Mouse (Mus musculus): ENCODE data around the gene Slc35a5.

Gene Slc35a5

DNA sequence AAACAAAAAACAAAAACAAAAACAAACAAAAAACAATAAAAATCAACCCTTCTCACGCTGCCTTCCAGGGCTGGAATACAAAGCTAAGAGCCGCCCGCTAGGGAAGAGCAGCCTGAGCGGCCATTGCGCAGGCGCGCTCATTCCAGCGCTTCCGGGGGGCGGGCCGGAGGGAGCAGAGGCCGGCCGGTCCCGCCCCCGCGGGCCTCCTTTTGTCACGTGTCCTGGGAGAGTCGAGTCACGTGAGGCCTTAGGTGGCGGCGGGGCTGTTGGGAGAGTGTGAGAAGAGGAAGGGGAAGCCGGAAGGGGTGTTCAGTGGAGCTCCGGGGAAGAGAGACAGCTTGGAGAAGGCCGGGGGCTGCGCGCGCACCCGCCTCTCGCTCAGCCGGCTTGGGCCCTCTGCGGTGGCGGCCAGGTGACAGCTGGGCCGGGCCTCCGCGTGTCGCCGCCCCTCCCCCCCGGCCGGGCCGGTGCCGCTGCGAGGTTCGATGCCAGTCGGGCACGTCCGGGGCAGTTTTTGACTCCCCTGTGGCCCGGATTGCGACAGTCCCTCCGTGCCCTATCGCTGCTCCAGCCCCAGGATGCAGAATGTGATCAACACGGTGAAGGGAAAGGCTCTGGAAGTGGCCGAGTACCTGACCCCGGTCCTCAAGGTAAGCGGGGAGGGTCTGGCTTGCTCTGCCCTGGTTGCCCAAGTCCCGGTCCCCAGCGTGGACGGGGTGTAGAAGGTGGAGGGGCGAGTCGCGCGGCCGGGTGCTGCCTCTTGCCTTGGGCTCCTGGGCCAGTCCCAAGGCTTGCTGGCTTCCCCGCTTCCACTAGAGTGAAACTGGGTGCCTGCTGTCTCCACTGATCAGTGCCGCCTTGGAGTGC lies at the start of gene Slc35a5, which contains the start of gene Atg3:
Gene Slc35a5, minus strand, starts transcription at position 185 of the 867 bp plus-strand sequence.
Gene Atg3, plus strand, starts transcription at position 264 of the 867 bp plus-strand sequence.
- in situ Hi-C loops (cut with MboI; ENCODE audit: low pct_unique_long_range_greater_than_20kb in 1 of 2, low sequenced_read_pairs in 2 of 2, unreplicated experiment in 1 of 2), result no loop called here

DNA sequence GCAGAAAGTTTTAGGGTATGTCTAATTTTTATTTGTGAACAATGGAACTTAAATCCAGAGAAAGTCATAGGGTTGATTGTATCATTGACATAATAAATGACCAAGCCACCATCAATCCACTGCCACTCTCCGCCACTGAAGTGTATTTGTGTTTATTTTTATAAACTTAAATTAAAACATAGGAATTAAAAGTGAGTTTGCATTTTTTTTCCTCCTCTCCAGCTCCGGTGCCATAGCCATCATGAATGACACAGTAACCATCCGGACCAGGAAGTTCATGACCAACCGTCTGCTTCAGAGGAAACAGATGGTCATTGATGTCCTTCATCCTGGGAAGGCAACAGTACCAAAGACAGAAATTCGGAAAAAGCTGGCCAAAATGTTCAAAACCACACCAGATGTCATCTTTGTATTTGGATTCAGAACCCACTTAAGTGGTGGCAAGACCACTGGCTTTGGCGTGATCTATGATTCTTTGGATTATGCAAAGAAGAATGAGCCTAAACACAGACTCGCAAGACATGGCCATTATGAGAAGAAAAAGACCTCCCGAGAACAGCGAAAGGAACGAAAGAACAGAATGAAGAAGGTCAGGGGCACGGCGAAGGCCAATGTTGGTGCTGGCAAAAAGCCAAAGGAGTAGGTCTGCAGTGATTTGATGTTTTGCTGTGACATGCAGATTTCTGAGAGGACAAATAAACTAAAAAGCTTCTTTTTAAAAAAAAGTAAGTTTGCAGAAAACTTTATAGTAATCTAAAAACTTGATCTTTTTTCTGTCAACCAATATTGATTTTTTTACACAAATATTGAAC lies 46.6 kb upstream of the Slc35a5 start:
- in situ Hi-C loops (cut with MboI; ENCODE audit: low pct_unique_long_range_greater_than_20kb in 1 of 2, low sequenced_read_pairs in 2 of 2, unreplicated experiment in 1 of 2), result no loop called here

DNA sequence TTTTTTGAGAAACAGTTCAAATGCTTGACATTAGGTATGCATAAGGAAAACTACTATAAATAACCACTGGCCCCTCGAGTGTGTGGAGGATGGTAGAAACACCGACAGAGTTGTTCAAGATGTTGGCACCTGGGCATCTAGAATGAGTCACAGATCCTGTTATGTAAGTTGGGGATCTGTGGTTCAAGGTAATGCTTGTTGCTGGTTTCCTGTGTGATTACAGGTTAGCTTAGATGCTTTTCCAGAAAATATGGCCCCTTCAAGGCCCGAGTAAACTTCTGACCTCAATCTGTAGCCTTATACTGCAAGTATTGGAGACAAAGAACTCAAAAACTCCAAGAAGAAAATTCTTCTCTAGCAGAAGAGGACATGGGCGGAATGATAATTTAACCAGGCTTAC lies 45.9 kb upstream of the Slc35a5 start:
- in situ Hi-C loops (cut with MboI; ENCODE audit: low pct_unique_long_range_greater_than_20kb in 1 of 2, low sequenced_read_pairs in 2 of 2, unreplicated experiment in 1 of 2), result no loop called here

DNA sequence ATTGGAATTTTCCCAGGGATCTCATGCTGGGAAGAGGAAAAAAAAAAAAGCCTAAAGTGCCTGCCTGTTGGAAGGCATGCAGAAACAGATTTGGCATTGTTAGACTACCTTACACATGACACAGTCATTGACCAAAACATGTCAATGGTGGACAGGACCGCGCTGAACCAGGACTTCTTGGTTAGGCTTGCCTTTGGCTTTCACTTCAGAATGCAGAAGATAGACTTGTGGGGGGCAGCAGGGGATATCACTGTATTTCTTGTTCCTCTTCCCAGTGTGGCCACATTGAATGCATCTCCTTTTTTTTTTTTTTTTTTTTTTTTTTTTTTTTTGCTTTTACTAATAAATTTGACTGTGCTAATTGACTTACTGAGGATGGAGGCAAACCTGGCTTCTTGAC lies 42.9 kb upstream of the Slc35a5 start:
- in situ Hi-C loops (cut with MboI; ENCODE audit: low pct_unique_long_range_greater_than_20kb in 1 of 2, low sequenced_read_pairs in 2 of 2, unreplicated experiment in 1 of 2), result no loop called here

DNA sequence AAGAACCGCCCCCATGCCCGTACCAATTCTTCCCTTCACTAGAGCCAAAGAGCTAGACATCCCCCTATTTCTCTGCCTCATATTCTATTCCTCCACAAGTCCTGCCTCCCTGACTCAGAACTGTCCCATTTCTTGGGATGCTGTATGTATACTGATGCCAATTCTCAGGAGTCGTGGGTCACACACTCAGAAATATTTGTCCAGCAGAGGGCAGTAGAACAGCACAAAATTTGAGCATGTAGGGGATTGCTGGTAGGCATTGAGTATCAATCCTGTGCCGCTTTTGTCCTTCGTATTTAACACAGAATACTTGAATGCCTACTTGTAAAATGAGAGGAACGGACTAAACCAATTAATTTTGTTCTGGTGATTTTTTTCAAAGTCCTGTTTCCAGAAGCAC lies 38.3 kb upstream of the Slc35a5 start:
- in situ Hi-C loops (cut with MboI; ENCODE audit: low pct_unique_long_range_greater_than_20kb in 1 of 2, low sequenced_read_pairs in 2 of 2, unreplicated experiment in 1 of 2), result loop anchor here in 1 of 2 experiments (25.0 kb wide), 1 partner anchor 215 kb away; the partner anchor contains the start of gene Cd200

DNA sequence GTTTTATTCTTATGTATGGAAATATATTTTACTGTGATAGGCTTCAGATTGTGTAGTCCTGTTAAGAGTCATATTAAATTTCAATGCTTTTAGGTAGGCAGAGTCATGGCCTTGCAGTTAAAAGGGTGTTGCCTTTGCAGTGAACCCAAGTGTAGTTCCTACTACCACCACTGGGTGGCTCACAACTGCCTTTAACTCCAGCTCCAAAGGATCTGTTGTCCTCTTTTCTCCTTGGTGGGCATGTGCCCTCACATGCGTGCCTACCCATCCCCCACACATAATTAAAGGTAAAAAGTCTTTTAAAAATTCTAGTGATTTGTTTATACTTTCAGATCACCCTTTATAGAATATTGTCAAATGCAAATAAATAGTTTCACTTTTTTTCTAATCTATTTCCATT lies 34.1 kb upstream of the Slc35a5 start:
- in situ Hi-C loops (cut with MboI; ENCODE audit: low pct_unique_long_range_greater_than_20kb in 1 of 2, low sequenced_read_pairs in 2 of 2, unreplicated experiment in 1 of 2), result loop anchor here in 1 of 2 experiments (25.0 kb wide), 1 partner anchor 220 kb away; the partner anchor contains the start of gene Cd200

DNA sequence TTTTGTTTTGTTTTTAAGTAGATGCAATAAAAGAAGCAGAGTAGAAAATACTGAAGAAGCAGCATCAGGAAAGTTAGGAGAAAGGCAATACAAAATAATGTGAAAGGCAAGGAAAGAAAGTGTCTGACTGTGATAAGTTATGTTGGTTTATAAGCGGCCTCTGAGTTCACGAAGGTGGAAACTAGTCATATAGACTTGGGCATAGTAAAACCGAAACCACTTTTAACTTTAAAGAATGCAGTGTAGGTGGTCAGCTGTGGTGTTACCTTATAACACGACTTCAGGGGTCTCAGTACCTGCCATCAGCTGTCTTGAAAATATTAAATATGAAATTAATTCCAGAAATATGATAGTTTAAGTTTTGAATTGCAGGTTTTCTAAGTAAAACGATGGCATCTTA lies 23.3 kb upstream of the Slc35a5 start:
- in situ Hi-C loops (cut with MboI; ENCODE audit: low pct_unique_long_range_greater_than_20kb in 1 of 2, low sequenced_read_pairs in 2 of 2, unreplicated experiment in 1 of 2), result loop anchor here in 1 of 2 experiments (25.0 kb wide), 1 partner anchor 230 kb away; the partner anchor contains the start of gene Cd200

DNA sequence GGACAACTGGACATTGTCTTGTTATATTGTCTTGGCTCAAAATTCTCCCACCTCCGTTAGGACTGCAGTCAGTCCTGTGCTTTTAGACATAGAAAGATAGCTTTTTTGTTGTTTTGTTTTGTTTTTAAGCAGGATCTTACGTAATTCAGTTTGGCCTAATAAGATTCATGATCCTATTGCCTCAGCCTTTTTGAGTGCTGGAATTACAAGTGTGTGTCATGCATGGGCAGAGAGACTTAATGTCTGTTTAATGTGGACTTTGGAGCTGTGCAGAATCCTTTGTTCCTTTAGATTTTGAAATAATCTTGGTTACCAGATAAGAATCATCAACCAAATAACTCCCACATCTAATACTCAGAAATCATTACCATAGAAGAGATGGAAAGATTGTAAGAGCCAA lies 20.0 kb upstream of the Slc35a5 start:
- in situ Hi-C loops (cut with MboI; ENCODE audit: low pct_unique_long_range_greater_than_20kb in 1 of 2, low sequenced_read_pairs in 2 of 2, unreplicated experiment in 1 of 2), result loop anchor here in 1 of 2 experiments (25.0 kb wide), 1 partner anchor 234 kb away; the partner anchor contains the start of gene Cd200

DNA sequence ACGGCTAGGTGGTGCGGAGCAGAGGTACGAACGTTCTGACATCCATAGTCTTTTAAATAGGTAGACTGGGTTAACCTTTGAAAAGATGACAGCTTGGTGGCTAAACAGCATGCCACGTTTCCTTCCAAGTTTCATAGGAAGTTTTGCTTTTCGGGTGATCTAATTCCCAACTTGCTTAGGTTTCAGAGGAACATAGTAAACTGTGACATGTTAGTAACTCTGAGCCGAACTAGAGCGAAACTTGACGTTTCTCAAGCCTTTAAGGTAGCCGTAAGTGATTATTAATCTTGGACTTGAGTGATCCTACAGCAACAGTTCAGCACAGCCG lies 847 bp upstream of the Slc35a5 start:
- in situ Hi-C loops (cut with MboI; ENCODE audit: low pct_unique_long_range_greater_than_20kb in 1 of 2, low sequenced_read_pairs in 2 of 2, unreplicated experiment in 1 of 2), result no loop called here

DNA sequence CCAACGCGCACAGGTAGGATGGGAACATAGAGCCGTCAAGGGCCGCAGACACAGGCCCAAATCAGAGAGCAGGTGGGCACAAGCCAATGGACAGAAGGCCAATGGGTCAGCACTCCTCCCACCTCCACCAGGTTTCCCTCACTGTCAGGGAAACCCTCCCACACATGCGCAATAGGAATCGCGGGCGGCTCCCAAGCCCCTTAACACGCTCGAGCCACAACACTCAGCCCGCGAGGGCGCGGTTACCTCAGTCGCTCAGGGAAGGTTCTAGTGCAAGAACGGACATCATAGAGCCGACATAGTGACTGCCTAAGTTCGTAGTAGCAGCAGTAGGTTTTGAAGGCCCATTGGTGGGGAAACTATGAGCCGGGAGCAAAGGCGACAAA lies 377 bp downstream of the Slc35a5 start:
- in situ Hi-C loops (cut with MboI; ENCODE audit: low pct_unique_long_range_greater_than_20kb in 1 of 2, low sequenced_read_pairs in 2 of 2, unreplicated experiment in 1 of 2), result no loop called here

DNA sequence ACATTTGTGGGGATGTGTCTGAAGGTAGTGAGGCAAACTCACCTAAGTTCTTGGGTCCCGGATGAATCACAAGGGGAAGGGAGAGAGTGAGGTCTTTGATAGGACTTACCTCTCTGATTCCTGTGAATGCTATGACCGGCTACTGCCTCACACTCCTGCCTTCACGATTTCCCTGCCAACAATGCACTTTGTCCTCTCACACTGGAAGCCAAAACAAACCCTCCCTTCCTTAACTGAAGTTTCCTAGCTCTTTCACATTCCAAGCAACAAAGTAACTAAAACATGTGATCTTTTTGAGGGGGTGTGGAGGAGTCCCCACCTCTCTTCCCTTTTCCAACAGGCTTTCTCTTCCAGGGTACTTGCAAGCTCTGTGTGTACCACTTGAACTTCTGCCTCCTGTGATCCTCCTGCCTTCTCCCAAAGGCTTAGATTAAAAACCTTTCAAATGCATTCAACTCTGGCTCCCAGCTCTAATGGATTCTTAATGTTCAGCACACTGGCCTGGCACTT lies 3.7 kb downstream of the Slc35a5 start:
- in situ Hi-C loops (cut with MboI; ENCODE audit: low pct_unique_long_range_greater_than_20kb in 1 of 2, low sequenced_read_pairs in 2 of 2, unreplicated experiment in 1 of 2), result no loop called here

DNA sequence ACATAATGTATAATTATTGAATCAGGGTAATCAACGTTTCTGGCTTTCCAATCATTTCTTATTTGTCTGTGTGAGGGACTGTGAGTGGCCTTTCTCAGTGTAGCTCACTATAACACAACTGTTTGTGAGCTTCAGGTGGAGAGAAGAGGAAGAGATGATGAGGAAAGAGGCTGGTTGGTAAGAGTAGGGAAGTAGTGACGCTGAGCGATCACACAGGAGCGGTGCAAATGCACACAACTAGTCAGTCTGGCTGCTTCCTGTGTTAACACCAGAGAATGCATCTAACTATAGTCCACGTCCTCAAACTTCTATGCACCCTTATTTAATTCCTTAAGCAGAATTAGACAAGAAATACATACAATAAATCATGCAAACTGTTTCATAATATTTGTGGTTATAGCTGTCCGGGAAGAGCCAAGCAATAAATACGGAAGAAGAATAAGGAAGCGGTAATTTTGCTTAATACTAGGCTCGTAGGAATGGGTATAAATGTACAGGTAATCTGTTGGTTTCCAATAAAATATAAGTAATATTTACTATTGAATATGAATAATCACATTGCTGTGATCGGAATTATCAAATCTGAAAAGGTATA lies 9.9 kb downstream of the Slc35a5 start:
- in situ Hi-C loops (cut with MboI; ENCODE audit: low pct_unique_long_range_greater_than_20kb in 1 of 2, low sequenced_read_pairs in 2 of 2, unreplicated experiment in 1 of 2), result no loop called here

DNA sequence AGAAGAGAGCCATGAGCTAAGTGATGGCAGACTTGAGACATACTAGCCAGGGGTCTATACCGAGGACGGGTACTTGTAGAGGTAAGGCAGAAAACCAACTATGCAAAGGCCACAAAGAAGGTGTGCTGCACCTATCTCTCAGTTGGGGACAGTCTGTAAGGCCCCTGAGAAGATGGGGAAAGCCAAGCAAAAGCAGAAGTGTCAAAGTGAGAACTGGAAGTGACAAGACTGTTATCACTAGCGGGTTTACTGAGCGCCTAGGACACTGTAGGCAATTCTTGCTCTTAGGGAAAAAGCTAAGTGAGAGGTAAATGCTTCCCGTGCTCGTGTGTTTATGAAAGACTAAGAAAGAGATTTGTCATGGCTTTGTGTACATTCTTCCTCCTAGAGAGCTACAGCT lies 13.4 kb downstream of the Slc35a5 start:
- in situ Hi-C loops (cut with MboI; ENCODE audit: low pct_unique_long_range_greater_than_20kb in 1 of 2, low sequenced_read_pairs in 2 of 2, unreplicated experiment in 1 of 2), result no loop called here

DNA sequence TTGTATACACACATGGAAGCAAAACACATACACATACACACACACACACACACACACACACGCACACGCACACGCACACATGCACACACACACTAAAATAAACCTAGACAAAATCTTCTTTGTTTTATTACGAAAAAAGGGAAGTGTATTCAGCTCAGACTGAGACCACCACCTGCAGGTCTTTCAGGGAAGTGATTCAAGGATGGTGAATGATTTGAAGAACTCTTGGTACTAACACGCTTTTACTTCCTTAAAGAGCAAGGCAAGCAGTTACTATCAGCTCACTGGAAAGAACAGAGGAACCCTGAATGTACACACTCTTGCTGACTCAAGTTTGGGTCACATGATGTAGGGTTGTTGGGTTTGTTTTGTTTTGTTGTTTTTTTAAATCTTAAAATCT lies 15.9 kb downstream of the Slc35a5 start:
- in situ Hi-C loops (cut with MboI; ENCODE audit: low pct_unique_long_range_greater_than_20kb in 1 of 2, low sequenced_read_pairs in 2 of 2, unreplicated experiment in 1 of 2), result no loop called here

DNA sequence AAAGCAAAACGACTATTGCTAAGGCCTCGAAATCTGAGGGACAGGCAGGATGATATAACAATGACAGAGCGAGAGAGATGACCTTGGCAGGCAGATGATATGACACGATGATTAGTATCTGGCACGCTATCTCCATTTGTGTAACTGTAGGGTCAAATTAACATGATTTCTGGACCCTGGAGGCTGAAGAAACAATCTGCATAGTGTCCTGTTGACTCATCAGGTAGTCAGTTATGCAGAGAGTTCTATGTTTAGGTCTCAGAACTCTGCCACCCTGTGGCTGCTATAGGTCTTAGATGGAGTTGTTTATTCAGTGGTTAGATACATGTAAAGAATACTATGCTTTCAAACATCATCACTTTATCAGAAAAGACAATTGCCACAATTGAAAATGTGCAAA lies 16.8 kb downstream of the Slc35a5 start:
- in situ Hi-C loops (cut with MboI; ENCODE audit: low pct_unique_long_range_greater_than_20kb in 1 of 2, low sequenced_read_pairs in 2 of 2, unreplicated experiment in 1 of 2), result no loop called here

DNA sequence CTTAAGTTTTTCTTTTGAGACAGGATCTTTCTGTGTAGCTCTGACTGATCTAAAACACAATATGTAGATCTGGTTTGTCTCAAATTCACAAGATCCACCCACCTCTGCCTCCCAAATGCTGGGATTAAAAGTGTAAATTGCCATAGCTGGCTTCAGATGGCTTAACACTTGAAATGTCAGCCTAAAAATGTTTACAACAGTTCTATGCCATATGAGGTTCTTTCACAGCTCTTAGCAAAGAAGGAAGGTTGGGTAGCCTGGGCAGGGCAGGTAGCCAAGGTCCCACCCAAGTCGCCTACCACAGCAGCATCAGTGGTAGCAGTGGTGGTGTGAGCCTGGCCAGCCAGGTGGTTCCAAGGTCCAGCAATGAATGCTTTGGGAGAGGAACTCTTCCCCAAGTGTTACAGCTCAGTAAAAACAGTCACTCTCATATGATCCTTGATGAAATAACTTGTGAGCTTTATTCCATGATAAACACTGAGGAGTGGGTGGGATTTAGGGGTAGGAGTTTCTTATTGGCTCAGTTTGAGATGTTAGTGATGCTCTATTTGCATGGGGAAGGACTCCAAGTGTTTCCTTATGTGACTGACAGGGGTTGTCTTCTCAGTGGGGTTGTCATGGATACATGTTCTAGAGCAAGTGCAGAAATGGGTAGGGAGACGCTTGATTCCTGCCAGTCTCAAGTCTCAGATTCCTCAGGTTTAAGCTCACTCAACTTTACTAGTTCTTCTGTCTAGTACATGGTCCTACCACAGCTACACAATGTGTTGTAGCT lies 30.4 kb downstream of the Slc35a5 start:
- in situ Hi-C loops (cut with MboI; ENCODE audit: low pct_unique_long_range_greater_than_20kb in 1 of 2, low sequenced_read_pairs in 2 of 2, unreplicated experiment in 1 of 2), result no loop called here

DNA sequence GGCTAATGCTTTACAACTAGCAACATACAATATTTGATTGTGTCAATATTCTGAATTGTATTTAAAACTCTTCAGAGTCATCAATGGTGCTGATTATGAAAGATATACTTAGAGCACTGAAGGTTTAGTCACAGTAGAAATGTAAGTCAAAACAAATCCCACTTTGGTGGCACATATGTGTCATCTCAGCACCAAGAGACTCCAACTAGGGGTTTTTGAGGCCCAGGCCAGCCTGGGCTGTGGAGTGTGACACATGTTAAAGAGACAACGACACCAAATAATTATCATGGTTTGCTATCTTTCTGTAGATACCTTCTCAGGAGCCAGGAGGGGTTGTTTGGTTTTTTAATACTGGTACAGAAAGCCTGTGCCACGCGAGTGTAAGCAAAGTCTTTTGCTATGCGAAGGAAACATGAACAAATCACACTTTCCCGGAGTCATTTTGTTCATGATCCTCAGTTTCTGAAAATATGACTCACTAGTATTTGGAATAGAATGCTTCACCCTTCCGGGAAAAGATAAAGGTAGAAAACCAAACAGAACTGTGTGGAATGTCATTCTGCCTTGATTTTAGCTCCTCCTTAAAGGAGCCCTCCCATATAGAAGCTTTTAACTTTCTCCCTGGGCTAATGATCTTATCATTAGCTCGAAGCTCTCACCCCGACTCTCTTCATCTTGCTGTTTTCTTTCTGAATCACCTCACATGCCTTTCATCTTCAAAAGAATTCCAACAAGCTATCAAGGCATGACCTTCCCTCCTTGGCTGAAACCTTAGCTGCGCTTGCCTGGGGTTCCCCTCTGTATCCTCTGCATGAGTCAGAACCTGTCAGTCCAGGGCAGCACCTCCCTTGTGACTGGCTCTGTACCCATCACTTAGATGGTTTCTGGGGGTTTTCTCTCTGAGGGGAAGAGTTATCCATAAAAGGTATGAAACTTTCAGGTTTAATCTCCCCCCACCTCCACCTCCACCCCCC lies 34.0 kb downstream of the Slc35a5 start:
- in situ Hi-C loops (cut with MboI; ENCODE audit: low pct_unique_long_range_greater_than_20kb in 1 of 2, low sequenced_read_pairs in 2 of 2, unreplicated experiment in 1 of 2), result no loop called here

All from mouse embryonic stem cell (cell line).